Mouse (Mus musculus) lung, postnatal 0 days (tissue): ENCODE data around the gene Ugt1a8. TPM values are rescaled to one million over a fixed set of nuclear protein-coding genes. Genes with fewer than 3 reads are reported as not detected.

Experiments
- ATAC-seq: fragments of 200-750 bp; cut with Nextera tagmentation; 2 replicates; pipeline ENCODE4 v1.8.0; 2017; ENCODE audit warnings: moderate library complexity
- DNase-seq: peaks from one replicate; pipeline ENCODE4 v3.0.0-alpha.2; 2016; ENCODE audit warnings: low spot score
- H3K27ac ChIP-seq: fragments of 300-500 bp; sonication (generic); 2 replicates; pipeline ENCODE4 v1.5.1; 2014; ENCODE audit warnings: antibody characterized with exemption, mild to moderate bottlenecking, low read length, mixed read lengths
- H3K27me3 ChIP-seq: fragments of 300-500 bp; sonication (generic); replicated peaks from 2 replicates; pipeline ENCODE4 v1.6.1; 2014; ENCODE audit warnings: low read length, mixed read lengths; ENCODE audit not compliant: insufficient read depth
- H3K36me3 ChIP-seq: fragments of 300-500 bp; sonication (generic); 2 replicates; pipeline ENCODE4 v1.6.1; 2014; ENCODE audit warnings: low read length, mixed read lengths; ENCODE audit not compliant: insufficient read depth
- H3K4me1 ChIP-seq: fragments of 300-500 bp; sonication (generic); 2 replicates; pipeline ENCODE4 v1.6.1; 2014; ENCODE audit warnings: antibody characterized with exemption, low read depth, low read length, mixed read lengths; ENCODE audit not compliant: insufficient read depth
- H3K4me2 ChIP-seq: fragments of 300-500 bp; sonication (generic); replicated peaks from 2 replicates; pipeline ENCODE4 v1.6.1; 2014; ENCODE audit warnings: low read depth, mild to moderate bottlenecking, low read length, moderate library complexity, mixed read lengths
- H3K4me3 ChIP-seq: fragments of 300-500 bp; sonication (generic); 2 replicates; pipeline ENCODE4 v1.5.1; 2014; ENCODE audit warnings: low read depth, low read length
- H3K9ac ChIP-seq: fragments of 300-500 bp; sonication (generic); replicated peaks from 2 replicates; pipeline ENCODE4 v1.6.1; 2014; ENCODE audit warnings: low read depth, mild to moderate bottlenecking
- H3K9me3 ChIP-seq: fragments of 300-500 bp; sonication (generic); 2 replicates; pipeline ENCODE4 v1.6.1; 2016; ENCODE audit warnings: low read length, mixed read lengths
- CTCF ChIP-seq: IDR thresholded peaks from 2 replicates; pipeline ENCODE4 v1.5.1; 2016; ENCODE audit warnings: antibody characterized with exemption, mild to moderate bottlenecking
- EP300 ChIP-seq: IDR thresholded peaks from 2 replicates; pipeline ENCODE4 v1.6.1; 2016; ENCODE audit warnings: antibody characterized with exemption, mild to moderate bottlenecking, control low read depth
- WGBS: fragments of 180-500 bp; shearing (Covaris S2); extraction: QIAGEN DNeasy Blood & Tissue Kit; methylation state at CpG from one replicate; pipeline ENCODE4 v1.1.7; 2014; 5-methylcytosine and 5-hydroxymethylcytosine counted together
- polyA plus RNA-seq: library from polyadenylated mRNA; unstranded; fragments of >200 nt; fragmentation: Nextera tagmentation; extraction: Ambion mirVana; gene quantifications from 2 replicates; pipeline ENCODE4 v1.2.1, GENCODE M21; 2015

Ugt1a8 gene
- polyA plus RNA-seq, 1 experiment from 2014 or later = not detected

DNA sequence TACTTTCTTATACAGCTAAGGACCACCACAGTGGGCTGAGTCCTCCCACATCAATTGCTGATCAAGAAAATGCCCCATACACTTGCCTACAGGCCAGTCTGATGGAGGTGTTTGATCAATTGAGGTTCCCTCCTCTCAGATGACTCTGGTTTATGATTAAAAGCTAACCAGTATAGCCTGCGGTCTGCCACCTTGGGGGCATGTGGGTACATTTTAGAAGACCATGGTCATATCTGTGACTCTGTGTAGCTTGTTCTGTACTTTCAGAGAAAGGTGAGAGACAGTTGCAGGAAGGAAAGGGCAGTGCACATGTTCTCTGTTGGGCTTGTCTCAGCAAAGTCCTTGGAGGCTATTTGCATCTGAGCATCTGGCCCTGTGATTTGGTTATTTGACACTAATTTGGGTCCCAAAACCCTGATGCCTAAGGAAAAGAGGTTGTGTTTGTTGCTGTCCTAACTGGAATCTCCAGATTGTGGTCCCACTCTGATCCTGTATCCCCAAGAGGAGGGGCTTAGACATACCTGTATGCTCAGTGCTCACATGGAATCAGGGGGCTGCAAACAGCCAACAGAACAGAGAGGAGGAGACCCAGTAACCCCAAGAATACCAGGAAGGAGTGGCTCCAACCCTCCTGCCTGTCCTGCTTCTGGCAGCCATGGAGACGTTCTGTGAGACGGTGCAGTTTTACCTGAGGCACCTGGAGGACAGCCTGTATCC lies 145.2 kb downstream of the Ugt1a8 start:
- no peak overlapping the region for H3K4me2 ChIP-seq
- ATAC-seq = no peak
- TF ChIP-seq EP300 (no peak), CTCF (no peak)
- H3K4me3 ChIP-seq = no peak overlapping the region
- H3K27ac ChIP-seq = no peak overlapping the region
- H3K9ac ChIP-seq = no peak overlapping the region
- H3K4me1 ChIP-seq = no peaks in the 10 kb centered on the region
- no peaks in the 10 kb centered on the region for H3K27me3 ChIP-seq
- DNase-seq = no peak
- peaks cover 75% of the 10 kb centered on the region for H3K9me3 ChIP-seq
- H3K36me3 ChIP-seq = no peaks in the 10 kb centered on the region
- WGBS = 49% methylated on average over 3 of the region's 3 CpGs

- no peak overlapping the region for H3K27ac ChIP-seq
- H3K9ac ChIP-seq = no peak overlapping the region
- H3K4me2 ChIP-seq = no peak overlapping the region
- TF ChIP-seq EP300 (no peak), CTCF (no peak)
- DNase-seq = no peak
- no peaks in the 10 kb centered on the region for H3K4me1 ChIP-seq
- no peak overlapping the region for H3K4me3 ChIP-seq
- H3K36me3 ChIP-seq = no peaks in the 10 kb centered on the region
- no peak; the same call in 1 of the 2 replicates for ATAC-seq
- peaks cover 72% of the 10 kb centered on the region for H3K9me3 ChIP-seq
- no peaks in the 10 kb centered on the region for H3K27me3 ChIP-seq
- WGBS = 64% methylated on average over 14 of the region's 14 CpGs
These were observed 146.0 kb downstream of the Ugt1a8 start for GRCm38 (mm10) chr1:88233421-88234247.

- no peak overlapping the region for H3K27ac ChIP-seq
- H3K9ac ChIP-seq = no peak overlapping the region
- H3K36me3 ChIP-seq = no peaks in the 10 kb centered on the region
- no peak for DNase-seq
- no peak for TF ChIP-seq EP300
- no peak for TF ChIP-seq CTCF
- peaks cover 72% of the 10 kb centered on the region for H3K9me3 ChIP-seq
- H3K27me3 ChIP-seq = no peaks in the 10 kb centered on the region
- H3K4me1 ChIP-seq = no peaks in the 10 kb centered on the region
- no peak overlapping the region for H3K4me3 ChIP-seq
- WGBS = 56% methylated on average over 4 of the region's 4 CpGs
- no peak overlapping the region for H3K4me2 ChIP-seq
- no peak for ATAC-seq
These were observed 146.6 kb downstream of the Ugt1a8 start for GRCm38 (mm10) chr1:88234248-88234610.

GRCm38 (mm10) chr1:88234646-88235045 lies 147.0 kb downstream of the Ugt1a8 start:
- peaks cover 72% of the 10 kb centered on the region for H3K9me3 ChIP-seq
- H3K4me3 ChIP-seq = no peak overlapping the region
- no peaks in the 10 kb centered on the region for H3K27me3 ChIP-seq
- H3K4me2 ChIP-seq = no peak overlapping the region
- no peak overlapping the region for H3K9ac ChIP-seq
- ATAC-seq (no peak), DNase-seq (no peak)
- WGBS = 39% methylated on average over 5 of the region's 5 CpGs
- H3K27ac ChIP-seq = no peak overlapping the region
- H3K36me3 ChIP-seq = no peaks in the 10 kb centered on the region
- TF ChIP-seq EP300 (no peak), CTCF (no peak)
- H3K4me1 ChIP-seq = no peaks in the 10 kb centered on the region

DNA sequence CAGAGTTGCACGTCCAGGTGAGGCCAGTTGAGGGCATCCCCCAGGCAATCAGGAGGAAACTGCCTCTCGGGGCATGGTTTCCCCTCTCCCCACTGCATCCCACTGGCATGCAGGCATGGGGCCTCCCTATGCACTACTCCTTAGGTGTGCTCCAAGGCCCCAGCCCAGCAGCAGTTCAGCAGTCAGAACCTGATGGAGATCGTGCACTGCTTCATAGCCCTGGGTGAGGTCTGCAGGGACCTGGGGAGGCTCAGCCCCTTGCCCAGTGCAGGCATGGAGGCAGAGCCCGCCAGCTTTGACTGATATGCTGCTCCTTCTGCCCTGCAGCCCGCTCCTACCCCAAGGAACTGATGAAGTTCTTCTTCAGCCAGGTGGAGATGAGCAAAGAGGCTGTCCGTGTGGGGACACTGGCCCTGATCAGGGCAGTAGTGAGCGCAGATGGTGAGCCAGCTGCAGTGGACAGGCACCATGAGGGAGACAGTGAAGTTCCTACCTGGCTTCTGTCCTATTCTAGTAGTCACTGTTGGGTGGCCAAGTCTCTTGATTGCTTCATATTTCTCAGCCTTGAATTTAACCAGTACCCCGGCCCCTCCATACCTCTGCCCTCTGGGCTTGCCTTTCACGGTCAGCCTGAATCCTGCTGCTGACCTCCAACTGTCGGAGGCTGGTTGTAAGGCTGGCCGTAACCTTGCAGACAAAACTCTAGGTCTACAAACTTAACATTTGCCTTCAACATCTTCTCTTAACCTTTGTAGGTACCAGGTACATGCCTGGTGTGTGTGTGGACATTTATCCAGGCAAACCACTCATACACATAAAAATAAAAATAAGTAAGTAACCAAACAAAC lies 147.7 kb downstream of the Ugt1a8 start:
- Histone ChIP-seq H3K4me1 (no peaks in the 10 kb centered on the region), H3K4me3 (no peak overlapping the region), H3K9me3 (peaks cover 66% of the 10 kb centered on the region), H3K27me3 (no peaks in the 10 kb centered on the region), H3K9ac (no peak overlapping the region), H3K27ac (no peak overlapping the region), H3K36me3 (no peaks in the 10 kb centered on the region), H3K4me2 (no peak overlapping the region)
- no peak; the same call in 1 of the 2 replicates for ATAC-seq
- no peak for TF ChIP-seq EP300
- TF ChIP-seq CTCF = no peak
- no peak for DNase-seq
- WGBS = 57% methylated on average over 11 of the region's 11 CpGs

GRCm38 (mm10) chr1:88235894-88236415 lies 148.3 kb downstream of the Ugt1a8 start:
- Histone ChIP-seq H3K4me2 (no peak overlapping the region), H3K27ac (no peak overlapping the region), H3K9ac (no peak overlapping the region), H3K27me3 (no peaks in the 10 kb centered on the region), H3K4me1 (no peaks in the 10 kb centered on the region), H3K36me3 (no peaks in the 10 kb centered on the region), H3K4me3 (no peak overlapping the region), H3K9me3 (peaks cover 66% of the 10 kb centered on the region)
- ATAC-seq (no peak), DNase-seq (no peak)
- WGBS = 51% methylated on average over 4 of the region's 4 CpGs
- TF ChIP-seq EP300 (no peak), CTCF (no peak)
